Mouse (Mus musculus) large intestine, adult 2 months (tissue): ENCODE measurements around the gene Kif2c. TPM values are rescaled to one million over a fixed set of nuclear protein-coding genes. Genes with fewer than 3 reads are reported as not detected.

ENCODE experiments used
- DNase-seq: peaks from one replicate; pipeline ENCODE4 v3.0.0-alpha.2; 2012; ENCODE audit warnings: low read depth, low spot score
- WGBS: fragments of 180-500 bp; shearing (Covaris S2); methylation state at CpG from one replicate; pipeline ENCODE4 v1.1.7; 2018; 5-methylcytosine and 5-hydroxymethylcytosine counted together
- polyA plus RNA-seq: library from polyadenylated mRNA; depleted of rRNA; stranded (reverse); fragments of >200 nt; gene quantifications from 2 replicates; pipeline ENCODE4 v1.2.3, GENCODE M21; 2012; rRNA removed

Gene Kif2c
- polyA plus RNA-seq, 1 experiment = 5.8 TPM

- WGBS = 66% methylated on average over 8 of the region's 9 CpGs
- no peak for DNase-seq
Measured at GRCm38 (mm10) chr4:117123546-117124217, 58.8 kb downstream of the Kif2c start.

- WGBS = 74% methylated on average over 4 of the region's 4 CpGs
- DNase-seq = no peak
Measured at GRCm38 (mm10) chr4:117122209-117122608, 60.2 kb downstream of the Kif2c start.

GRCm38 (mm10) chr4:117120445-117121414, 61.7 kb downstream of the Kif2c start:
- peak; percentile 94 for DNase-seq
- WGBS = under 1% methylated on average over 69 of the region's 69 CpGs

GRCm38 (mm10) chr4:117120052-117120444, 62.4 kb downstream of the Kif2c start:
- no peak for DNase-seq
- WGBS = 6% methylated on average over 10 of the region's 10 CpGs

- DNase-seq = no peak
- WGBS = 80% methylated on average over 5 of the region's 5 CpGs
Measured at GRCm38 (mm10) chr4:117119636-117120035, 62.8 kb downstream of the Kif2c start.

GRCm38 (mm10) chr4:117117931-117118330, 64.5 kb downstream of the Kif2c start:
- WGBS = 90% methylated on average over 7 of the region's 7 CpGs
- no peak for DNase-seq

- no peak for DNase-seq
- 77% methylated on average over 5 of the region's 5 CpGs for WGBS
Measured at GRCm38 (mm10) chr4:117115592-117115991, 66.8 kb downstream of the Kif2c start.

GRCm38 (mm10) chr4:117113237-117113636, 69.2 kb downstream of the Kif2c start:
- WGBS = 88% methylated on average over 1 of the region's 1 CpGs
- no peak for DNase-seq

GRCm38 (mm10) chr4:117110985-117111384, 71.5 kb downstream of the Kif2c start:
- WGBS = 88% methylated on average over 11 of the region's 11 CpGs

GRCm38 (mm10) chr4:117110249-117110648, 72.2 kb downstream of the Kif2c start:
- 75% methylated on average over 13 of the region's 13 CpGs for WGBS
- no peak for DNase-seq

More at GRCm38 (mm10) chr4:117110985-117111384, 71.5 kb downstream of the Kif2c start:
- no peak for DNase-seq

Other genes with a start within 250 kb of the Kif2c start
- 37.8 and 47.5 TPM in 2 replicates for gene Urod, start 188.2 kb downstream of the Kif2c start, polyA plus RNA-seq
- 71.2 and 117 TPM in 2 replicates for gene Hectd3, start 187.3 kb downstream of the Kif2c start, polyA plus RNA-seq
- 5.2 and 7.1 TPM in 2 replicates for gene Eif2b3, start 163.2 kb downstream of the Kif2c start, polyA plus RNA-seq
- gene Ptch2, start 86.6 kb downstream of the Kif2c start, polyA plus RNA-seq = 1.6 and 3.6 TPM in 2 replicates
- gene Btbd19, start 56.9 kb downstream of the Kif2c start, polyA plus RNA-seq = 7.8 and 8.2 TPM in 2 replicates
- 0.31 and 0.47 TPM in 2 replicates for gene Tctex1d4, start 55.8 kb downstream of the Kif2c start, polyA plus RNA-seq
- gene Plk3, start 48.7 kb downstream of the Kif2c start, polyA plus RNA-seq = 12.7 and 17.1 TPM in 2 replicates
- gene Rps8, start 26.4 kb downstream of the Kif2c start, polyA plus RNA-seq = 620 and 649 TPM in 2 replicates
- 7.8 and 10.9 TPM in 2 replicates for gene Tmem53, start 69.3 kb upstream of the Kif2c start, polyA plus RNA-seq
- gene Armh1, start 69.5 kb upstream of the Kif2c start, polyA plus RNA-seq = 0.05 TPM in 1 of 2 replicates, not detected in the other